Mouse (Mus musculus): ENCODE measurements at regions not wholly inside any gene's neighbourhood (a gene's known extent, or its start where the extent isn't known, plus 50 kb on each side); places are given as distances from the start of the nearest gene placed in this dataset.

DNA sequence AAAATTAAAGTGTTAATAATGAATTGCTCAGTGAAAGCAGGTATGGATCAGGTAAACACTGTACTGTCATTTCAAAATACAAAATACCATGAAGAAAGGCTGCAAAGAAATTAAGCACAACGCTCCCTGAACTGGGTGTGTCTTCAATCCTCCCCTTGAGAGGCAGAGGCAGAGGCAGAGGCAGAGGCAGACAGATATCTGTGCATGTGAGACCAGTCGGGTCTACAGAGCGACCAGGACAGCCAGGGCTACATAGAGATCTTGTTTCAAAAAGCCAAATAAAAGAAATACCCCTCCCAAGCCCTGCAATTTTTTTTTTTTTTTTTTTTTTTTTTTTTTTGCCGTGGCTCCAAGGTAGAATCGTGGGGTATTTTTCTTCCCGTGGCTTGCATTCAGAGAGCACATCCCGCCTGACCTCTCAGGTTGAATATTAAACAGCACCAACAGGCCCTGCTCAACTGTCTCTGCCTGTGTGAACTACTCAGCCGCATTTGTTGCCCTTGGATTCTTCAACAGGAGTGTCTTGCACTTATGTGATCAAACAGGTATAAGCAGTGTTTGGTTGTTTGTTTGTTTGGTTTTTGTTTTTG is 50.8 kb upstream of the Ubr2 start:
- DNase-seq, result no peak

Data from adrenal gland, postnatal 10 days (tissue).